Mouse (Mus musculus) ES-CJ7 (cell line): ENCODE measurements around the gene Notum.

Experiments
- DNase-seq: peaks from one replicate; pipeline ENCODE4 v3.0.0; 2011; ENCODE audit warnings: low read depth, low spot score

The Notum gene

DNA sequence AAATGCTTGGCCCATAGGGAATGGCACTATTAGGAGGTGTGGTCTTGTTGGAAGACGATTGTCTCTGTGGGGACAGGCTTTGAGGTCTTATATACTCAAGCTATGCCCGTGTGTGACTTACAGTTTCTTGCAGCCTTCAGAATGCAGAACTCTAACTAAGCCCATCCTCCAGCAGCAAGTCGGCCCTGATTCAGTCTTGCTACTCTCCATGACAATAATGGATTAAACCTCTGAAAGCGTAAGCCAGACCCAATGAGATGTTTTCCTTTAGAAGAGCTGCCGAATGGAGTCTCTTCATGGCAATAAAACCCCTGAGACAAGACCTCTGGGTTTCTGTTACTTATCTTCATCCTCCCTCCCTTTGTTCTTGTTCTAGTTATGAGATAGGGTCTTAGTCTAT lies 26.2 kb downstream of the Notum start:
- DNase-seq, result no peak

- DNase-seq, result peak; percentile 97
Measured at GRCm38 (mm10) chr11:120633520-120634343, 27.2 kb downstream of the Notum start, which contains the start of gene Mafg. Mafg (minus strand) TSS chr11:120633600.

DNA sequence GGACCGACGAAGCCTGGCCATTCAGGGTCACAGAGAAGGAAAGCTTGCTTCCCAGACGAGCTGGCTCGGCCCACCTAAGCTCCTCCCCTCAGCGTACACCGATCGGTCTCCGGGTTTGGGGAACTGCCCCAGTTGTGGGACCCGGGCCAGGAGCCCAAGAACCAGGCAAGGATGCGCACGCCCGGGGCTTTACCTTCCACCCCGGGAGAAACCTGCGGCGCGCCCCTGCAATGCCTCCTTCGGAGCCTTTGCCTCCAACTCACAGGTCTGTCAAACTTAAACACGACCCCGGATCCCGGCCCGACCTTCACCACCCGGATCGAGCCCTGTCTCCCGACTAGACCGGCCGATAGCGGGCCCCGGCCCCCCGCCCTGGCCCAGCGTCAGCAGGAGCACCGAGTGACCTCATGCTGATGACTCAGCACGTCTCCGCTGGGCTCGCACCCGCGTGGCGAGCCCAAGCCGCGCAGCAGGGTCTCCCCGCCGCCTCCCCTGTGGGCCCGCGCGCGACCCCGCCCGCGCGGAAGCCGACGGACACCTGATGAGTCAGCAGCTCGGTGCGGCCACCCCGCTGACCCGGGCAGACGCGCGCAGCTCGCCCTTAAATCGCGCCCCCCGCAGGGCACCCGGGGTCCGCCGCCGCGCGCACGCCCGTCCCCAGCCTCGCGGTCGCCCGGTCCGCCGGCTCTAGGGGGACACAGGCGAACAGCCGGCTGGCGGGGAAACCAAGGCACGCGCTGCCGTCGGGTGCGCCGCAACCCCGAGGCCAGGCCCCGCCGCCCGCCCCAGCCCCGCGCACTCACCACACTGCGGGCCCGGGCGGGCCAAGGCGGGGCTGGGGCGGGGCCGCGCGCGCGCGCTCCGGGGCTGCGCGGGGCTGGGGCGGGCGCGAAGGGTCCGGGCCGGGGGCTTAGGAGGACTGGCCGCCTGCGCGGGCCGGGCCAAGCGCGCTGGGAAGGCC lies 28.1 kb downstream of the Notum start:
- peak; percentile 72 for DNase-seq

- DNase-seq, result no peak
Measured at GRCm38 (mm10) chr11:120631726-120632448, 29.1 kb downstream of the Notum start.

DNA sequence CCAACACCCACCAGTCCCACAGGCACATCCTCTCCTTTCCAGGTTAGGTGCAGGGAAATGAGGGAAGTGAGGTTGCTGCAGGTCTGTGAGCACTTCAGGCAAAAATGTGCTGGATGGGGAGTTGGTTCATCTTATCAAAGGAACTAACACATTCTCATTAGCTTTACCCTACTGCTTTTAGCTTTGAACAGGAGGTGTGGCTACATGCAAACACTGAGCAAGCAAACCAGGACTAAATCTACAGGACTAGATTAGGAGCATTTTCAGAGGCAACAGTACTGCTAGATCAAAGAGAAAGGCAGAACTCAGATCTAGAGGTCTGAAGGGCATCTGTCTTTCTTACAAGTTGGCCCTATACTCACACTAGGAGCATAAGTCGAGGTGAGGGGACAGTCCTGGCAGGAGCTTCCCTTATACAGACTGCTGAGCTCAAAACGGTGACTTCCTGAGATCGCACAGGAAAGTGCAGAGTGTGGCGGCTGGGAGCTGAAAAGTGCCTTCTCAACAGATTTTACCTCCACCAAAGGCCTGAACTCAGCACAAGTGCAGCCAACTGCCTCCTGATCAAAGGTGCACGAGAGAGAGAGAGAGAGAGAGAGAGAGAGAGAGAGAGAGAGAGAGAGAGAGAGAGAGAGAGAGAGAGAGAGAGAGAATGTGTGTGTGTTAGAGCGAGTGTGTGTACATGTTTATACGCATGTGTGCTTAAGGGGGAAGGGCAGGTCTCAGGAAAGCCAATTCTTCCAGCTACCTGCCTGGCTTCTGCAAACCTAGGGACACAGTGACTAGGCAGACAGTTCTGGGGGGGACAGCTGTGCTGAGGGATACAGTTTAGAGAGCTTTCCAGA lies 29.9 kb downstream of the Notum start:
- DNase-seq, result no peak

- no peak for DNase-seq
Measured at GRCm38 (mm10) chr11:120630401-120630871, 30.5 kb downstream of the Notum start.

DNA sequence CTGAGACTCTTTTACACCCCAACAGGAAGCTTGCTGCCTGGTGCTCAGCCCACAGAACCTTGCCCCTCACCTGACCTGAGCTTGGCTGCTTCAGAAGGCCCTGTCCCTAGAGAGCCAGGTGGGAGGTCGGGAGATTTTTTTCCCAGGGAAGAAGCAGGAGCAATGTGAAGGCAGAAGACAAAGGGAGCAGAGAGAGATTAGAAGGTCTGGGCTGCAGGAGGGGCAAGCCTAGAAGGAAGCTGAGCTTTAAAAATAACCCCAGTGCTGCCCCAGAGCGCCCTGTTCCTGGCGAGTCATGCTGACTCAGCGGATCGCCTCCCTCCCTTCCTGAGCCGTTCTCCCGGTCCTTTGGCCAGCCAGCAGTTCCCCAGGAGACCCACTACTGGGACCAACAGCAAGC lies 31.1 kb downstream of the Notum start:
- no peak for DNase-seq

GRCm38 (mm10) chr11:120629341-120629730 lies 31.6 kb downstream of the Notum start:
- DNase-seq, result no peak

- DNase-seq, result no peak
Measured at GRCm38 (mm10) chr11:120628601-120629340, 32.2 kb downstream of the Notum start.

GRCm38 (mm10) chr11:120627468-120628300 lies 33.3 kb downstream of the Notum start:
- DNase-seq, result no peak

DNA sequence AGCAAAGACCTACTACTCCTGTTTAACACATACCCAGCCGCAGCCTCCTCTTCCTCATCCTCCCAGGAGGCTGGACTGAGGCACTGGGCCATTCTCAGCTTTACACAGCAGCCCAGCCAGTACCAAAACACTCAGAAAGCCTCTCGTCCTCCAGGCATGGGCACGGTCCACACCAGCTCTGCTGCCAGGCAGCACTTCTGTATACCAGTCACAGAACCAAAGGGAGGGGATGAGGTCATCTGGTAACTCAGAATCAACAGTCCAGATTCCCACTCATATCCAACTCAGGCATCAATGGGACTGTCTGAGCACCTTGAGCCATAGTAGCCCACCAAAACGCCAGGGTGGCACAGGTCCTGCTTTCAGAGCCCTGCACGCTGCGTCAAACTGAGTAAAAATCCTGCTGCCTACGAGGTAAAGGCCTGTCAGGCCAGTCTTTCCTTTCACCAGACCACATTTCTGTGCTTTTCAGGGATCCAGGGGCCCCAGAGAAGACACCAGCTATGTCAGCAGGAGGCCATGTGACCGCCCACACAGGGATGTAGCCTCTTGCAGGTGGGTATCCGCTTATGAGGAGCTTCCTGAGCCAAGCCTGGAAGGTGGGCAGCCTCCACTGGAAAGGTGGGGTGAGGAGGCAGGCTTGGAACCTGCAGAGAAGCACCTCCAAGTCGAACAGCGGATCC lies 34.0 kb downstream of the Notum start:
- DNase-seq, result no peak

DNA sequence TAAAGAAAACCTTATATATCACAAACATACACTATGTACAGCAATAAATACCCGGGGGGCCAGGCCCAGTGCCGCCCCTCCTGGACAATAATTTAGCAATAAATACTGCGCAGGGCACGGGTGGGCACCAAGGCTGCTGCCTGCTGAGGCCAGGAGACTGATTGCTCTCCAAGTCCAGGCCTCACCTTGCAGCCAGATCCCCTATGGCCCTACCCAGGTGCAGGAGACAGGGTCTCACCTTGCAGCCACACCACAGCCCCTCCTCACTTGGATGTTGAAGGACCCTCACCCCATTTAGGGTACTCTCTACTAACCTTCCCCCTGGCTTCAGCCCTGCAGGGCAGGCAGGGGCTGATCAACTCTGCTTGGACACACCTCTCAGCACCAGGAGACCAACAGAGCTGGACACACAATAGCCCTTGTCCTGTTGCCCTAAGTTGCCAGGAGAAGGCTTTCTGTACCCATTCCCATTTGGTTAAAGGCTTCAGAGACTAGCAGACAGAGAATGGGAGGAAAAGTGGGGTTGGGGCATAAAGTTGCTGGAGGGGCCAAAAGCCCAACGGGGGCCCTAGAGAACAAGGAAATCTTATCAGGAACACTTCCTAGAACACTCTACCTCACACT lies 35.7 kb downstream of the Notum start, which contains the start of gene Sirt7:
Gene Sirt7, minus strand, starts transcription at position 89 of the 624 bp plus-strand sequence.
- DNase-seq, result no peak

DNA sequence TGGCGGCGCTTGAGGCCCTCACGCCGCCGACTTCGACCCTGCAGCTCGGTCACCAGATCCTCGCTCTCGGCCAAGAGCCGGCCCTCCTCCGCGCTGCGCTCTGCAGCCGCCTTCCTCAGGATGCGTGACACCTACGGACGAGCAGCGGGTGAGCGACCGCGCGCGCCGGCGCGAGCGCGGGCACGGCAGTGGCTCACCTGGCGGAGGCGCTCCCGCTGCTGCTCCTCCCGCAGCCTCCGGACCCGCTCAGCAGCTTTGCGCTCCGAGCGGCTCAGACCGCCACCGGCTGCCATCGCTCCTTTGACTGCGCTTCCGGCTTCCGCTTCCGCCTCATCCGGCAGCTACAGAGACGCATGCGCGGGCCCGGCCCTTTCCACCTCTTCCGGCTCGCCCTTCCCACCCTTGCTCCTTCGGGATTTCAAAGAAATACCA lies 36.3 kb downstream of the Notum start:
- DNase-seq, result peak; percentile 81

- peak; percentile 81 for DNase-seq
Measured at GRCm38 (mm10) chr11:120623961-120624679, 36.9 kb downstream of the Notum start.

DNA sequence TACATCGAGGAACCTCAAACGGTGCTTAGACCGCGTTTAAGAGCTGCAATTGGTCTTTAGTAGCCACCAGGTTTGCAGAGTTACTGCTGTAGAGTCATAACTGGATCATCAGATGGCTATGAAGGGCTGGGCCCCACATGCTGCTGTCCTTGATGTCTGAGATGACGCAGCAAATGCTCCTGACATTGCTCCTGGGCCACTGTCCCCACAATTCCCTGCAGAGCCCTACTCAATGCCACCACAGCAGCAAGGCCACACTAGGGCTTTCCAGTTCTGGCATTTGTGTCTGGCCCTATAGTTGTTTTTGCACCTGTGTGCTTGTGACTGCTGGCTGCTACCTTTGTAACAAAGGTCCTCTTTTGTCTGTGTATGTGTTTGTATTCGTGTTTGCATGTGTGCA lies 38.2 kb downstream of the Notum start:
- DNase-seq, result no peak

GRCm38 (mm10) chr11:120620195-120620594 lies 40.8 kb downstream of the Notum start:
- no peak for DNase-seq
